Mouse (Mus musculus): ENCODE measurements around the gene Krt24. TPM values are rescaled to one million over a fixed set of nuclear protein-coding genes. Genes with fewer than 3 reads are reported as not detected.

Gene Krt24
- polyA plus RNA-seq, 1 experiment from 2014 or later, result 0.13 TPM

DNA sequence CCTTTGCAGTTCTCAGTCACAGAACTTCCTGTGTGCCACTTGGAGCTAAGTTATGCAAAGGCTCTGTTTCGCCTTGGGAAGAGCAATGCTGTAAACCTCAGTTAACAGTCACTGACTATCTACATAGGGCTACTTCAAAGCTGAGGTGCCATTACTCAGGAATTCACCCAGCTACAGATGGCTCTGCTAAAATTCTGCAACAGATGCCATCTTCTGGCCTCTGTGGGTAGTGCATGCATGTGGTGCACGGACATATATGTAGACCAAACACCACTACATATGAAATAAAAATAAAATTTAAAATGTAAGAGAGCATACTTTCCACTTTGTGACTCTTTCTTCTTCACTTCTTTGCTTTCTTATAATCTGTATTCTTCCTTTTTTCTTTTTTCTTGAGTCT lies 22.5 kb upstream of the Krt24 start:
- H3K9me3 ChIP-seq (ENCODE audit: control insufficient read depth, low read depth, low read length), result no peaks in the 10 kb centered on the region
- no peak overlapping the region for H3K27ac ChIP-seq (ENCODE audit: low read length)
- H3K4me2 ChIP-seq (replicated peaks; ENCODE audit: low read depth, low read length), result no peak overlapping the region
- 0 out of 2 replicates have a peak, but pooled peaks have one; percentile 49 for ATAC-seq (ENCODE audit: insufficient number of reproducible peaks, insufficient read depth, low FRiP score, low read depth)
- no peaks in the 10 kb centered on the region for H3K36me3 ChIP-seq (ENCODE audit: control insufficient read depth, insufficient read depth, low read length)
- no peak overlapping the region for H3K9ac ChIP-seq (replicated peaks; ENCODE audit: low read depth, low read length)
- WGBS, result 37% methylated on average over 2 of the region's 2 CpGs
- no peak overlapping the region for H3K4me3 ChIP-seq (ENCODE audit: low read depth, low read length)
- H3K4me1 ChIP-seq (ENCODE audit: control insufficient read depth, insufficient read depth, low read length), result no peaks in the 10 kb centered on the region
- no peaks in the 10 kb centered on the region for H3K27me3 ChIP-seq (ENCODE audit: control insufficient read depth, insufficient read depth, low read length)

DNA sequence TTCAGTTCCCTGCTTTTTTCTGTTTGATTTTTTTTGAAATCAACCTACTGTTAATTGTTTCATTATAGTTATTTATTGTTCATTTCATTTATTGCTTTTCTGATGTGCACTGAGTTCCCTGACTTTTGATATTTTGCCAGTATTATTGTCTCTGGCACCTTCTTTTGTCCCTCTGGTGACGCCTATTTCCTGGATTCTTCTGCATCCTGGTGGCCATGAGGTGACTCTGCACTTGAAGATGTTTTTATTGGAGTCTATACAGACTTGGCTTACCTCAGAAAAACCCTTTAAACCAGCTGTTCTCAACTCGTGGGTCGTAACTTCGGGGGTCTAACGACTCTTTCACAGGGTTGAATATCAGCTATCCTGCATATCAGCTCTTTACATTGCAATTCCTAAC lies 10.0 kb upstream of the Krt24 start:
- no peak overlapping the region for H3K9ac ChIP-seq (replicated peaks; ENCODE audit: low read depth, low read length)
- 45% methylated on average over 5 of the region's 5 CpGs for WGBS
- no peak overlapping the region for H3K27ac ChIP-seq (ENCODE audit: low read length)
- no peaks in the 10 kb centered on the region for H3K4me1 ChIP-seq (ENCODE audit: control insufficient read depth, insufficient read depth, low read length)
- no peaks in the 10 kb centered on the region for H3K36me3 ChIP-seq (ENCODE audit: control insufficient read depth, insufficient read depth, low read length)
- no peak overlapping the region for H3K4me2 ChIP-seq (replicated peaks; ENCODE audit: low read depth, low read length)
- no peak for ATAC-seq (ENCODE audit: insufficient number of reproducible peaks, insufficient read depth, low FRiP score, low read depth)
- no peak overlapping the region for H3K4me3 ChIP-seq (ENCODE audit: low read depth, low read length)
- no peaks in the 10 kb centered on the region for H3K27me3 ChIP-seq (ENCODE audit: control insufficient read depth, insufficient read depth, low read length)
- no peaks in the 10 kb centered on the region for H3K9me3 ChIP-seq (ENCODE audit: control insufficient read depth, low read depth, low read length)

DNA sequence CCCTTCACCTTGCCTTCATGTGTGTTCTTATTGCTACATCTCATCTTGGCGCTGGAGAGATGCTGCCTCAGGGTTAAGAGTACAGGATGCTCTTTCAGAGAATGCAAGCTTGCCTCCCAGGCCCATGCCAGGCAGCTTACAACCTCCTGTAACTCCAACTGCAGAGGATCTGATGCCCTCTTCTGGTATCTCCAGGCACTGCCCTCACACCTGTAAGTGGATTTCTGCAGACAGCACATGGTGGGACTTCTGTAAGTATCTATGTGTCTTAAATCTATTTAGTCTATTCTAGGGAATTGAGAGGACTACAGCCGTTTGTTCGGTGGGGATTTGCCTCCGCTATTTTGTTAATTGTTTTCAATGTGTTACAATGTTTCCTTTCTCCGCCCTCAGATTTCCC lies 7.8 kb upstream of the Krt24 start:
- no peak overlapping the region for H3K4me2 ChIP-seq (replicated peaks; ENCODE audit: low read depth, low read length)
- ATAC-seq (ENCODE audit: insufficient number of reproducible peaks, insufficient read depth, low FRiP score, low read depth), result no peak
- no peak overlapping the region for H3K9ac ChIP-seq (replicated peaks; ENCODE audit: low read depth, low read length)
- H3K27ac ChIP-seq (ENCODE audit: low read length), result no peak overlapping the region
- 54% methylated on average over 5 of the region's 5 CpGs for WGBS
- no peak overlapping the region for H3K4me3 ChIP-seq (ENCODE audit: low read depth, low read length)
- no peaks in the 10 kb centered on the region for H3K27me3 ChIP-seq (ENCODE audit: control insufficient read depth, insufficient read depth, low read length)
- no peaks in the 10 kb centered on the region for H3K9me3 ChIP-seq (ENCODE audit: control insufficient read depth, low read depth, low read length)
- no peaks in the 10 kb centered on the region for H3K36me3 ChIP-seq (ENCODE audit: control insufficient read depth, insufficient read depth, low read length)
- H3K4me1 ChIP-seq (ENCODE audit: control insufficient read depth, insufficient read depth, low read length), result no peaks in the 10 kb centered on the region

DNA sequence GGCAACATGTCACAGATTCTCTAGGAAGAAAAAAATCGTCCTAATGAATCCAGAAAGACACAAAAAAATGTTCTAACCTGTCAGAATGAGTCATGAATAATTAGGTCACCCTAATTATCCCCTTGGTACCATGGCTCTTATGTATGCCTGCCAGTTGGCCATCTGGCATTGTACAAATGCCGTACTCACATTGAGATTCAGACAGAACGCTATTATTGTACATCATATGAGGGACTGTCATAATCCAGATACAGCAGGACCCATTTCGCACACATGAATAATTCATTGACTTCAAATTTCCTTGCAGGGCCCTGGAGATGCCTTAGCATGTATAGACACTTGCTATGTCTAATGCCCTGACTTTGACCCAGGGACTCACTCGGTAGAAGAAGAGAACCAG lies 1.1 kb downstream of the Krt24 start:
- Histone ChIP-seq H3K36me3 (ENCODE audit: control insufficient read depth, insufficient read depth, low read length) (no peaks in the 10 kb centered on the region), H3K9ac (replicated peaks; ENCODE audit: low read depth, low read length) (no peak overlapping the region), H3K9me3 (ENCODE audit: control insufficient read depth, low read depth, low read length) (no peaks in the 10 kb centered on the region), H3K27me3 (ENCODE audit: control insufficient read depth, insufficient read depth, low read length) (no peaks in the 10 kb centered on the region), H3K4me3 (ENCODE audit: low read depth, low read length) (no peak overlapping the region), H3K27ac (ENCODE audit: low read length) (no peak overlapping the region), H3K4me2 (replicated peaks; ENCODE audit: low read depth, low read length) (no peak overlapping the region), H3K4me1 (ENCODE audit: control insufficient read depth, insufficient read depth, low read length) (no peaks in the 10 kb centered on the region)
- ATAC-seq (ENCODE audit: insufficient number of reproducible peaks, insufficient read depth, low FRiP score, low read depth), result no peak
- 83% methylated on average over 5 of the region's 5 CpGs for WGBS

DNA sequence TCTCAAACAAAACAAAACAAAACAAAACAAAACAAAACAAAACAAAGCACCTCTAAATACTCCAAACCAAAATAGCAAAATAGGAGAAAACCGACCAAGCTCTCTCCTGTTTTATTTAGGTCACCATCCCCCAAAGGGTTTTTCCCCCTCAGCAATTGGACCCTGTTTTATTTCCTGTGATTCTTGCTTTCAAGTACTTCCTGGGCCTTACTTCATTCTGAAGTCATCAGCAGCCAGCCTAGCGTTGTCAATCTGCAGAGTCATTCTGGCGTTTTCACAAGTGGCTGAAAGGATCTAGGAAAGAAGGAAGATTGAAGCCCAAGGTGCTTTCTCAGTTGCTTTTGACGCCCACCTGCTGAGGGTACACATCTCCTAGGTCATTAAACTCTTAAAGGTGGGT lies 1.7 kb downstream of the Krt24 start:
- no peak overlapping the region for H3K4me3 ChIP-seq (ENCODE audit: low read depth, low read length)
- no peaks in the 10 kb centered on the region for H3K36me3 ChIP-seq (ENCODE audit: control insufficient read depth, insufficient read depth, low read length)
- no peak overlapping the region for H3K27ac ChIP-seq (ENCODE audit: low read length)
- H3K9ac ChIP-seq (replicated peaks; ENCODE audit: low read depth, low read length), result no peak overlapping the region
- no peaks in the 10 kb centered on the region for H3K4me1 ChIP-seq (ENCODE audit: control insufficient read depth, insufficient read depth, low read length)
- 58% methylated on average over 4 of the region's 4 CpGs for WGBS
- H3K4me2 ChIP-seq (replicated peaks; ENCODE audit: low read depth, low read length), result no peak overlapping the region
- no peak for ATAC-seq (ENCODE audit: insufficient number of reproducible peaks, insufficient read depth, low FRiP score, low read depth)
- no peaks in the 10 kb centered on the region for H3K27me3 ChIP-seq (ENCODE audit: control insufficient read depth, insufficient read depth, low read length)
- H3K9me3 ChIP-seq (ENCODE audit: control insufficient read depth, low read depth, low read length), result no peaks in the 10 kb centered on the region

DNA sequence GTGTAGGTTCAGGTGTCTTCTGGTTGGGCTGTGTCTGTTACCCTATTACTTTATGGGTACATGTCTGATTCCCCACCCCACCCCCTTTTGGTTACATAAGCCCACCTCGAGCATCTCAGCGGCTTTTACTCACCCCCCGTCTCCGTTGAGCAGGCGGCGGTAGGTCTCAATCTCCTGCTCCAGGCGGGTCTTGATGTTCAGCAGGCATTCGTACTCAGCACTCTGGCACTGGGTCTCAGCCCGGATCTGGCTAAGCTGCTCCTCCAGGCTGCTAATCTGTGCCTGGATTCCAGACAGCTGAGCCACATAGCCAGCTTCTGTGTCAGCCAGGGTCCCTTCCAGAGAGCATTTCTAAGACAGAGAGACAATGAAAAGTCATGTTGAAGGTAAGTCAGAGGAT lies 3.9 kb downstream of the Krt24 start:
- Histone ChIP-seq H3K9me3 (ENCODE audit: control insufficient read depth, low read depth, low read length) (no peaks in the 10 kb centered on the region), H3K4me2 (replicated peaks; ENCODE audit: low read depth, low read length) (no peak overlapping the region), H3K27ac (ENCODE audit: low read length) (no peak overlapping the region), H3K36me3 (ENCODE audit: control insufficient read depth, insufficient read depth, low read length) (no peaks in the 10 kb centered on the region), H3K27me3 (ENCODE audit: control insufficient read depth, insufficient read depth, low read length) (no peaks in the 10 kb centered on the region), H3K4me1 (ENCODE audit: control insufficient read depth, insufficient read depth, low read length) (no peaks in the 10 kb centered on the region), H3K4me3 (ENCODE audit: low read depth, low read length) (no peak overlapping the region), H3K9ac (replicated peaks; ENCODE audit: low read depth, low read length) (no peak overlapping the region)
- WGBS, result 73% methylated on average over 9 of the region's 9 CpGs
- ATAC-seq (ENCODE audit: insufficient number of reproducible peaks, insufficient read depth, low FRiP score, low read depth), result no peak

DNA sequence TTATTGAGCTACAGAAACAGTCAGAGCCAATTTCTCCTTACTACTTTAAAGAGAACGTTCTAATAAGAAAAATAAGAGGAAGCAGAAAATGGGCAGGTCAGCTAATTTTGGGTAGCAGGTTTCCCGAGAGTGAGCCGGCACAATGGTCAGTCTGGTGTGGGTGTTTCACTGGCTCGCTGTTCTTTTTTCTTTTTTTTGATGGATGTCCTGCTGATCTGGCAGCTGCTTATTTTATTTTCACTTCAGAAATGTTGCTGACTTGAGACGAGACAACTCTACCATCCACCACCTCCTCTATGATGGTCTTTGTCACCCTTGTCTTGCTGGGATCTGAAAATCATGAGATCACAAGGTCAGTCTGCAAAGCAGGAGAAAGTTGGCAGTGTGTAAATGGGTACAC lies 5.1 kb downstream of the Krt24 start:
- H3K36me3 ChIP-seq (ENCODE audit: control insufficient read depth, insufficient read depth, low read length), result no peaks in the 10 kb centered on the region
- 64% methylated on average over 5 of the region's 5 CpGs for WGBS
- no peaks in the 10 kb centered on the region for H3K27me3 ChIP-seq (ENCODE audit: control insufficient read depth, insufficient read depth, low read length)

DNA sequence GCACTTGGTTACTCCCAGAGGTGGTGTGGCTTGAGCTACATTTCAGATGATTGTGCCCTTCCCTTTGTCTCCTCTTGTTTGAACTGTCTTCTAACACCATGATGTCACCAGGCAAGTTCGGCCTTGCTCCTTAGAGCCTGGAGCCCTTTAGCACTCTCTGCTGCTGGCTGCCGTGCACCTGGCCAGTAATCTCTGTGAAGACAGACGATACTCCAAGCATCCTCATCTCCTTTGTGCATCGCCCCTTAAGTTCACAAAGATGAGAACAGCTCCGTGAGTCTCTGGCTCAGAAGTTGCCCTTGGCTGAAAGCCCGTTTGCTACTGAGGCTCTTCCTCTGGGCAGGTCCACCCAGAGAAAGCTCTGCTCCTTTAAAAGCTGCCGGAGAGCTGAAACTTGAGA lies 8.3 kb downstream of the Krt24 start:
- Histone ChIP-seq H3K9ac (replicated peaks; ENCODE audit: low read depth, low read length) (no peak overlapping the region), H3K27ac (ENCODE audit: low read length) (no peak overlapping the region), H3K9me3 (ENCODE audit: control insufficient read depth, low read depth, low read length) (no peaks in the 10 kb centered on the region), H3K4me3 (ENCODE audit: low read depth, low read length) (no peak overlapping the region), H3K4me2 (replicated peaks; ENCODE audit: low read depth, low read length) (no peak overlapping the region), H3K36me3 (ENCODE audit: control insufficient read depth, insufficient read depth, low read length) (no peaks in the 10 kb centered on the region), H3K4me1 (ENCODE audit: control insufficient read depth, insufficient read depth, low read length) (no peaks in the 10 kb centered on the region), H3K27me3 (ENCODE audit: control insufficient read depth, insufficient read depth, low read length) (no peaks in the 10 kb centered on the region)
- ATAC-seq (ENCODE audit: insufficient number of reproducible peaks, insufficient read depth, low FRiP score, low read depth), result no peak
- WGBS, result 16% methylated on average over 7 of the region's 7 CpGs

More for the DNA sequence above, 5.1 kb downstream of the Krt24 start:
- H3K4me1 ChIP-seq (ENCODE audit: control insufficient read depth, insufficient read depth, low read length), result no peaks in the 10 kb centered on the region
- no peak for ATAC-seq (ENCODE audit: insufficient number of reproducible peaks, insufficient read depth, low FRiP score, low read depth)
- H3K9me3 ChIP-seq (ENCODE audit: control insufficient read depth, low read depth, low read length), result no peaks in the 10 kb centered on the region
- H3K4me2 ChIP-seq (replicated peaks; ENCODE audit: low read depth, low read length), result no peak overlapping the region
- no peak overlapping the region for H3K4me3 ChIP-seq (ENCODE audit: low read depth, low read length)
- H3K9ac ChIP-seq (replicated peaks; ENCODE audit: low read depth, low read length), result no peak overlapping the region
- H3K27ac ChIP-seq (ENCODE audit: low read length), result no peak overlapping the region

DNA sequence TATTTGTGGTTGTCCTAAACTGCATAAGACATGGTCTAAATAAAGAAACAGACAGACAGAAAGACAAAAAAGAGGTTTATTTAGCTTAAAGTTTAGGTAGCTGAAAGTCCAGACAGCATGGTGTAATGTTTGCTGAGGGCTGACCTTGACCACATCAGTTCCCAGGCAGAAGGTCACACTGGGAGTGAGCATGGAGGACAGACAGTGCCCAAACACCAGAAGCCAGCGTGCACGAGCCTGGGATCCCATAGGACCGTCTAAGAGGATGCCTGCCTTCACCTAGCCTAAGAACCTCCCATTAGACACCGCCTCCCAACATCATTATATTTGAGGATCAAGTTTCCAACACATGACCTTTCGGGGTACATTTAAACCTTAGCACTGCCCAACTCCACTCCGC lies 9.4 kb downstream of the Krt24 start:
- no peak for ATAC-seq (ENCODE audit: insufficient number of reproducible peaks, insufficient read depth, low FRiP score, low read depth)
- H3K4me2 ChIP-seq (replicated peaks; ENCODE audit: low read depth, low read length), result no peak overlapping the region
- no peak overlapping the region for H3K4me3 ChIP-seq (ENCODE audit: low read depth, low read length)
- H3K4me1 ChIP-seq (ENCODE audit: control insufficient read depth, insufficient read depth, low read length), result no peaks in the 10 kb centered on the region
- no peaks in the 10 kb centered on the region for H3K9me3 ChIP-seq (ENCODE audit: control insufficient read depth, low read depth, low read length)
- no peak overlapping the region for H3K9ac ChIP-seq (replicated peaks; ENCODE audit: low read depth, low read length)
- H3K27me3 ChIP-seq (ENCODE audit: control insufficient read depth, insufficient read depth, low read length), result no peaks in the 10 kb centered on the region
- no peak overlapping the region for H3K27ac ChIP-seq (ENCODE audit: low read length)
- no peaks in the 10 kb centered on the region for H3K36me3 ChIP-seq (ENCODE audit: control insufficient read depth, insufficient read depth, low read length)
- 68% methylated on average over 6 of the region's 6 CpGs for WGBS
